Mouse (Mus musculus) right cerebral cortex, postnatal 36 days (tissue): ENCODE results near the gene Ahsa2.
A peak's percentile ranks its signal among the peaks of the same experiment; 100 is the strongest.
"Not testable (repeated sequence)": the region's sequence is repeated elsewhere in the genome, so short reads cannot be mapped to it uniquely, and the experiment has no call there.

Source experiments
- DNase-seq, 2 experiments: peaks; one replicate each; pipeline ENCODE4 v3.0.0; 2022; ENCODE audit warnings: low spot score in 2 of 2, mixed read lengths in 1 of 2

Gene Ahsa2

DNA sequence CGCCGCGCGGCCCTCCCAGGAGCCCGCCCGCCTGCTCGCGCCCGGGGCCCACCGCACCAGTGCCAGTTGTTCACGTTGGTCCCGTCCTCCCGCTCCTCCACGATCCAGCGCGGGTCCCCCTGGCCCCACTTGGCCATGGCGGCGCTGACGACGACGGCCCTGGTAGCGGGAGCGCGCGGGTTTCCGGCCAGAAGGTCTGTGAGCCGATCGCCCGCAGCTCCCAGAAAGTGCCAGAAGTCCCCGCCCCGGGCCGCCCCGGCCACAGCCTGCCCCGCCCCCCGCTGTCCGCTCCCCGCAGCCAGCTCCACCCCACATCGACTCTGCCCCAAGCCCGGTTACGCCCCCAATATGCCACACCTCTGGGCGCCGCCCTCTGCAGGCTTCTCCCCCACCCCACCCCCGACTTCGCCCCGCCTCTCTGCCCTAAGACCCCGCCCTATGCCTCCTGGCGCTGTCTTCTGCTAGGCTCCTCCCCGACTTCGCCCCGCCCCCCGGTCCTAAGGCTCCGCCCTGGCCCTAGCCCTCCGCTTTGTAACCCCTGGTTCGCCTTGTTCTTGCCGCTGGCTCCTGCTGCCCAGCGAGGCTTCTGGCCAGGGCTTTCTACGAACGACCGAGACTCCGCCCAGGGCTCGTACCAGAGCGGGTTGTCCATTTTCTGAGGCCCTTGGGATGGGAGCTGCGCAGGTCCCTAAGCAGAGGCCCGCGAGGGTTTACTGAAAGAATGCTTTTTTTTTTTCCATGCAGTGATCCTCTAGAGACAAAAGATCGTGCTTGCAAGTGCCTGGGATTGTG, at the start of gene Ahsa2:
TSS of gene Ahsa2 (minus strand) at position 313 of the 792 bp plus-strand sequence.
- DNase-seq, result peak; percentile 90 to 91

DNA sequence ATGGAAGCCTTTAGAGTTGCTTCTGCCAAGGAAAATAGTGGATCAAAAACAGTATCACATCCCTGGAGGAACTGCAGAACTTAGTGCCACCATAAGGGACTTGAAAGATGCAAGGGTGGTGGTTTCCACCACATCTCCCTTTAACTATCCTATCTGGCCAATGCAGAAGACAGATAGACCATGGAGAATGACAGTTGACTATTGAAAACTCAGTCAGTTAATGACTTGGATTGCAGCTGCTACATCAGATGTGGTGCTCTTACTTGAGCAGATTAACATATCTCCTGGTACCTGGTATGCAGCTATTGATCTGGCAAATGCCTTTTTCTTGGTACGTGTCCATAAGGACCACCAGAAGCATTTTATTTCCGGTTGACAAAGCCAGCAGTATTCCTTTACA, 39.6 kb upstream of the Ahsa2 start:
- no peak for DNase-seq

GRCm38 (mm10) chr11:23520473-23521205, 22.8 kb upstream of the Ahsa2 start, which contains the start of gene 1700093K21Rik:
Gene 1700093K21Rik, minus strand, starts transcription at chr11:23521155.
- no peak for DNase-seq

DNA sequence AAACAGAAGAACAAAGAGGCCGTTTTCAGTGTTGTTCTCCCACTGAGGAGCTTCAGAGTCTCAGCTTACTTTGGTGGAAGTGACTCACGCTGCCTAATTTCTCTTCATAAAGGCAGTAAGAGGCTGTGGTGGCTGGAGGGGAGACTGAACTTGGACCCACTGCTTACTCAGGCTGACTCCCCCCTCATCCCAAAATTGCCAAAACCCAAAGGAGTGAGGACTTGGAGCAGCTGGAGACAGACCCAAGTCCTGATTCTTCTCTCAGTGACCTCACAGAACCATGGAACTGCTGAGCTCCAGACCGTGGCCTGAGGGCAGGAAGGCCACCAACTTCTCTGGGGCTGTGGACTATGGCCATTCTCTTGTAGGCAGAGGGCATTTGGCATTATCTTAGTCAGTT, 21.2 kb upstream of the Ahsa2 start:
- no peak for DNase-seq

DNA sequence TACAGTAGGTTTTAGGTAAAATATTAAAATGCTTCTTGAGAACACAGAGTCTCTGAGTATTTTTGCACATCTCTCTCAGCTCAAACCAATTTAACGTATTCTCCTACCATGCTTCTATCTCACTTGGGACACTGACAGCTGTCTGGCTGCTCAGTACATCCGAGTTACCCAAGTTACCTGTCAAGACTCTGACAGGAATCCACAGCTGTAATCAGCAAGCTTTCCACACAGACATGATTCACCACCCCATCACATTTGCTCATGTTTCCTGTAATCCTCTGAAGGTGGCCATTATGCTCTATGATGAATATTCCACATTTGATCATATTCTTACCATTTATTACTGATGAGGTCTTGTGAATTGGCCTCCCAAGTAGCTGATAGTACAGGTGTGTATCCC, 17.5 kb upstream of the Ahsa2 start:
- no peak for DNase-seq

DNA sequence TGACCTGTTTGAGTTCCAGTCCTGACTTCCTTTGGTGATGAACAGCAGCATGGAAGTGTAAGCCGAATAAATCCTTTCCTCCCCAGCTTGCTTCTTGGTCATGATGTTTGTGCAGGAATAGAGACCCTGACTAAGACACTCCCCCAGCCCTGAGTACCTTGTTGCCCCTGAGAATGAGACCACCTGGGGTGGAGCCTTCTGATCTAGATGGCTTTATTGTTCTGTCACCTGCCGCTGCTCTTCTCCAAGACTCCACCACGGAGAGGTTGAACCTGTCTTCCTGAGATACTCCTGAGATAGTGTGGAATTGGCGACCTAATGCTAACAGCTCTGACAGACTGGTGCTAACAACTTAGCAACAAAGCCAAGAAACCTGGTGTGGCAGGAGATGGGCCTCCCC, 17.0 kb upstream of the Ahsa2 start:
- not testable (repeated sequence) for DNase-seq

DNA sequence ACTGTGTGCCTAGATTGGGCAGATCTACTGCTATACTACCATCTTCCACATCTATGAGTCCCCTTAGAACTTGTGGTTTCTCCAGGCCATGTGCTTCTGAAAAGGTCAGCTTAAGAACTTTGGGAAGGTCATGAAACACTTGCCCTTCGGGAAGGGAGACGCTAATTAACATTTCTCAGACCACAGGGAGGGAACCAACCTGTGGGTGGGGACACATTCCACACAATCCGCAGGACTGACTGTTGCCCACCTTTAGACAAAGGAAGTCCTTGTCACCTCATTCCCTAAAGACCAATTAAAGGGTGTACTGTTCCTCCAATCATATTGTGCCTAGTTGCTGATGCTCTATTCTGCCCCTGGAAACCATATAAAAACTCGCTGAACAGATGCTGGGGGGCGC, 7.0 kb upstream of the Ahsa2 start:
- DNase-seq, result not testable (repeated sequence)

GRCm38 (mm10) chr11:23498609-23499008, 779 bp upstream of the Ahsa2 start:
- DNase-seq, result no peak

GRCm38 (mm10) chr11:23497335-23497717, 504 bp downstream of the Ahsa2 start:
- DNase-seq, result peak; percentile 52 to 54

DNA sequence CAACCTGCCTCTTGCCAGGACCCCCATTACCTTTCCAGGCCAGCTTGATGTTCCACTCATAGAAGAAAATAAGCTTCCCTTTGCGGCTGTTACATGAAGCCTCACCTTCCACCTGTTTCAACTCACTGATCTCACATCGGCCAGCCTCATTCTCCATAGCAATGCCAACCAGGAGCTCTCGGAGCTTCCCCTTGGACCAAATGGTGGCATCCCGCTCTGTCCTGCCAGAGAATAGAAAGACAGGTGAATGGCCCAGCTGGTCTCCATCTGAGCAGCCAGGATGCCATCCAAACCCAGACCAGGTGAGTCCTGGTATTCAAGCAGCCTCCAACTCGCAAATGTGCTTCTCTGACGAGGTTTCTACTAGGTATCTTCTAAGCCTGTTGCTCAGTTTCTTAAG, 1.2 kb downstream of the Ahsa2 start:
- DNase-seq, result no peak

DNA sequence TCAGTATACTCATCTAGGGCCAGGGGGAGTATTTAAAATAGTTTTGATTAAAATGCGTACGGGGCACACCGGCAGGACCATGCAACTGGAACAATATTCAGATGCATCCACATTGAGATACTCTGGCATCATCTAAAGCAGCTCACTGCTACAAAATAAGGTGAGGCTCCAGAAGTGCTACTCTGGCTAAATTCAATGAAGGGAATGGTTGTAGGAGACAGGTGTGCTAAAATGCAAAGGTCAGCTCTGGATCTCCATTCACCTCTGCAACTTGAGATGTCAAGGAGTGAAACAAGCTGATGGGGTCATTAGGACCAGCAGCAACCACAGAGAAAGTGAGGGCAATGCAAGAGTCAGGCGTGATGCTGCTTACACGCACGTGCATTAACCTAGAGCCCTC, 2.6 kb downstream of the Ahsa2 start:
- DNase-seq, result no peak

DNA sequence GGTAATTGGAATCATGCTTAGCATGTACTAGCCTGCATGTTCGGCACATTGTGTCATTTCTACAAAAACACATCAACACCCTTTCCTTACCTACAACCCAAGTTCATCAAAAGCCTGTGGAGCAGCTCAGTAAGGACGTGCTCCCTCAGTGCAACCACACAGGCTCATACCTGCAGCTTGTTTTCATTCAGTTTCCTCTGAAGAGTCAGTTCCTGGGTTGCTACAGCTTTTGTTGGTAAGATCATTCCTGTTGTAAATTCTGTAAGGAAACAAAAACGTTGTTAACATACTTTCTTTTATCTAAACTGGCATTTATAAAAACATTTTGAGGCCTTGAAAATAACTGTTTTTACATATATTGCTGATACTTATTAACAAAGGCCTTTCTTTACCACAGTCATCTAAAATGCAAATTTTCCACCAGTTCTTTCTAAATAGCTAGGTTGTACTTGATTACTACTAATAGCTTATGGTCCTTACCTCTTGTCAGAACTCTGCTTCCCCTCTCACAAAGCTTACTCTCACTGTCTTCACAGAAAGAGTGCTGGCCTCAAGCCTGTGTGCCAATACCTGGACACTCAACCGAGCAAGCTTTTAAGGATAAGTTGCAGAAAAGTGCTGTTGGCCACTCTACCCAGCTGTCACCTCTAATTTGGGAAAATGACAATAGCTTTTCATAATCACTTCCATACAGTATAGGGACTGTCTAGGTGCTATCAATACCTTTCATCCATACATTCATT, 5.6 kb downstream of the Ahsa2 start:
- no peak for DNase-seq

DNA sequence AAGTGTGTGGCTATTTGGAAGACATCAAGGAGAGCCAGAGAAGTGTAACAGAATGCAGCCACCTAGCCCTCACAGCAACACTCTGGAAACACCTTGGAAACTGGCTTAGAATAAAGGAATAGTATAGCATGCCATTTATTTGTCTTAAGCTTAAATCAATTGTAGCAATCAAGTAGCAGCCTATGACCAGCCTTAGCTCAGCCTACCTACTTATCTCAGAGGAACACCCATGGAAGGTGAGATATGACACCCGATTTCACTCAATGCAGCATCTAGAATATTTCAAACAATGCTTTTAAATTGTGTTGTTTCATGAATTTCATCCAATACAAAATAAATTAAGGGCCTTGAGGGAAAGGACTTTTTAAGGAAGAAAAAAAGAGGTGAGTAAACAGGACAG, 7.9 kb downstream of the Ahsa2 start:
- DNase-seq, result no peak

- DNase-seq, result not testable (repeated sequence)
Measured at GRCm38 (mm10) chr11:23465862-23466261, 32.0 kb downstream of the Ahsa2 start.
